Mouse (Mus musculus) limb, embryonic 14.5 days (tissue): ENCODE measurements around the gene Tox4. TPM values are rescaled to one million over a fixed set of nuclear protein-coding genes. Genes with fewer than 3 reads are reported as not detected.
A peak's percentile ranks its signal among the peaks of the same experiment; 100 is the strongest.

ENCODE experiments used
- ATAC-seq: fragments of 200-750 bp; cut with Nextera tagmentation; 2 replicates; pipeline ENCODE4 v1.8.0; 2017; ENCODE audit warnings: low read depth, moderate number of reproducible peaks, moderate TSS enrichment; ENCODE audit not compliant: low FRiP score
- DNase-seq: peaks from one replicate; pipeline ENCODE4 v3.0.0-alpha.2; 2015; ENCODE audit warnings: low spot score
- H3K27ac ChIP-seq: fragments of 300-500 bp; sonication (generic); replicated peaks from 2 replicates; pipeline ENCODE4 v1.5.1; 2014; ENCODE audit warnings: low read depth, mild to moderate bottlenecking, low read length, moderate library complexity, mixed read lengths
- H3K27me3 ChIP-seq: fragments of 300-500 bp; sonication (generic); 2 replicates; pipeline ENCODE4 v1.6.1; 2014; ENCODE audit warnings: low read length, mixed read lengths; ENCODE audit not compliant: control insufficient read depth, insufficient read depth
- H3K36me3 ChIP-seq: fragments of 300-500 bp; sonication (generic); 2 replicates; pipeline ENCODE4 v1.6.1; 2014; ENCODE audit warnings: mild to moderate bottlenecking, low read length, moderate library complexity, mixed read lengths; ENCODE audit not compliant: control insufficient read depth, insufficient read depth
- H3K4me1 ChIP-seq: fragments of 300-500 bp; sonication (generic); 2 replicates; pipeline ENCODE4 v1.6.1; 2014; ENCODE audit warnings: antibody characterized with exemption, low read length, mixed read lengths; ENCODE audit not compliant: control insufficient read depth, insufficient read depth
- H3K4me2 ChIP-seq: fragments of 300-500 bp; sonication (generic); replicated peaks from 2 replicates; pipeline ENCODE4 v1.6.1; 2014; ENCODE audit warnings: low read depth, mild to moderate bottlenecking, low read length, moderate library complexity; ENCODE audit not compliant: severe bottlenecking
- H3K4me3 ChIP-seq: fragments of 300-500 bp; sonication (generic); replicated peaks from 2 replicates; pipeline ENCODE4 v1.5.1; 2014; ENCODE audit warnings: low read length
- H3K9ac ChIP-seq: fragments of 300-500 bp; sonication (generic); 2 replicates; pipeline ENCODE4 v1.6.1; 2014; ENCODE audit warnings: mild to moderate bottlenecking, low read depth, low read length, moderate library complexity; ENCODE audit not compliant: severe bottlenecking
- H3K9me3 ChIP-seq: fragments of 300-500 bp; sonication (generic); 2 replicates; pipeline ENCODE4 v1.6.1; 2016; ENCODE audit warnings: low read length; ENCODE audit not compliant: control insufficient read depth
- POLR2A ChIP-seq: fragments of 200-500 bp; IDR thresholded peaks from 2 replicates; pipeline ENCODE4 v1.8.0; 2012; ENCODE audit warnings: inconsistent platforms, mild to moderate bottlenecking, moderate library complexity, borderline replicate concordance; ENCODE audit not compliant: insufficient read depth, insufficient read length; ENCODE audit errors: extremely low read depth
- WGBS: fragments of 180-500 bp; shearing (Covaris S2); extraction: QIAGEN DNeasy Blood & Tissue Kit; methylation state at CpG from one replicate; pipeline ENCODE4 v1.1.7; 2014; 5-methylcytosine and 5-hydroxymethylcytosine counted together
- polyA plus RNA-seq, 2 experiments: library from polyadenylated mRNA; depleted of rRNA in 1 of 2; stranded (reverse) in 1 of 2; unstranded in 1 of 2; fragments of >200 nt; fragmentation: Nextera tagmentation in 1 of 2; extraction: Ambion mirVana in 1 of 2; gene quantifications; 2 replicates each; pipeline versions ENCODE4 v1.2.1 to v1.2.3; 2012 to 2014

Tox4 gene
- polyA plus RNA-seq, 2 experiments: 36.5 to 40.0 TPM

GRCm38 (mm10) chr14:52338751-52339511 is 60.0 kb downstream of the Tox4 start:
- Histone ChIP-seq H3K4me3 (0 out of 2 replicates have a peak overlapping the region, but pooled peaks have one; percentile 6), H3K27ac (no peak overlapping the region), H3K4me2 (peak overlapping the region; percentile 33), H3K4me1 (no peaks in the 10 kb centered on the region), H3K9me3 (no peaks in the 10 kb centered on the region), H3K9ac (no peak overlapping the region), H3K27me3 (no peaks in the 10 kb centered on the region), H3K36me3 (no peaks in the 10 kb centered on the region)
- TF ChIP-seq POLR2A: no peak
- peak; percentile 60; the same call in 1 of the 2 replicates for ATAC-seq
- peak; percentile 79 for DNase-seq
- WGBS: 28% methylated on average over 21 of the region's 21 CpGs

- 73% methylated on average over 6 of the region's 6 CpGs for WGBS
- H3K4me3 ChIP-seq: no peak overlapping the region
- DNase-seq: no peak
- H3K9me3 ChIP-seq: peaks cover 1% of the 10 kb centered on the region; the same call in 1 of the 2 replicates
- no peaks in the 10 kb centered on the region for H3K27me3 ChIP-seq
- no peak overlapping the region for H3K9ac ChIP-seq
- H3K4me2 ChIP-seq: no peak overlapping the region
- no peak overlapping the region for H3K27ac ChIP-seq
- no peaks in the 10 kb centered on the region for H3K36me3 ChIP-seq
- no peak for ATAC-seq
- H3K4me1 ChIP-seq: no peaks in the 10 kb centered on the region
- no peak for TF ChIP-seq POLR2A
Observed at GRCm38 (mm10) chr14:52339512-52339852, 60.5 kb downstream of the Tox4 start.

Other genes starting within 250 kb of the Tox4 start
- gene Olfr221, start 236.7 kb upstream of the Tox4 start, polyA plus RNA-seq (2012; rRNA removed): not detected in 2 replicates
- gene Olfr221, start 236.7 kb upstream of the Tox4 start, polyA plus RNA-seq (2014; fragmentation: Nextera tagmentation; extraction: Ambion mirVana): not detected in 2 replicates
- gene Hnrnpc, start 175.1 kb upstream of the Tox4 start, polyA plus RNA-seq (2012; rRNA removed): 386 and 478 TPM in 2 replicates
- gene Hnrnpc, start 175.1 kb upstream of the Tox4 start, polyA plus RNA-seq (2014; fragmentation: Nextera tagmentation; extraction: Ambion mirVana): 526 and 573 TPM in 2 replicates
- 1.1 and 2.1 TPM in 2 replicates for gene Rpgrip1, start 168.4 kb upstream of the Tox4 start, polyA plus RNA-seq (2012; rRNA removed)
- gene Rpgrip1, start 168.4 kb upstream of the Tox4 start, polyA plus RNA-seq (2014; fragmentation: Nextera tagmentation; extraction: Ambion mirVana): 63.4 and 70.1 TPM in 2 replicates
- gene Supt16, start 81.7 kb upstream of the Tox4 start, polyA plus RNA-seq (2012; rRNA removed): 34.5 and 41.5 TPM in 2 replicates
- 56.0 and 58.7 TPM in 2 replicates for gene Supt16, start 81.7 kb upstream of the Tox4 start, polyA plus RNA-seq (2014; fragmentation: Nextera tagmentation; extraction: Ambion mirVana)
- gene Chd8, start 21.4 kb upstream of the Tox4 start, polyA plus RNA-seq (2012; rRNA removed): 52.4 and 57.6 TPM in 2 replicates
- gene Chd8, start 21.4 kb upstream of the Tox4 start, polyA plus RNA-seq (2014; fragmentation: Nextera tagmentation; extraction: Ambion mirVana): 50.0 and 52.6 TPM in 2 replicates
- gene Rab2b, start 399 bp downstream of the Tox4 start, polyA plus RNA-seq (2012; rRNA removed): 29.5 and 35.3 TPM in 2 replicates
- gene Rab2b, start 399 bp downstream of the Tox4 start, polyA plus RNA-seq (2014; fragmentation: Nextera tagmentation; extraction: Ambion mirVana): 21.4 and 24.7 TPM in 2 replicates
- gene Mettl3, start 26.0 kb downstream of the Tox4 start, polyA plus RNA-seq (2012; rRNA removed): 41.9 and 43.1 TPM in 2 replicates
- gene Mettl3, start 26.0 kb downstream of the Tox4 start, polyA plus RNA-seq (2014; fragmentation: Nextera tagmentation; extraction: Ambion mirVana): 36.7 and 40.8 TPM in 2 replicates
- 26.4 and 31.9 TPM in 2 replicates for gene Sall2, start 49.6 kb downstream of the Tox4 start, polyA plus RNA-seq (2012; rRNA removed)
- 18.9 and 21.5 TPM in 2 replicates for gene Sall2, start 49.6 kb downstream of the Tox4 start, polyA plus RNA-seq (2014; fragmentation: Nextera tagmentation; extraction: Ambion mirVana)
- not detected in 2 replicates for gene Olfr1513, start 77.3 kb downstream of the Tox4 start, polyA plus RNA-seq (2012; rRNA removed)
- gene Olfr1513, start 77.3 kb downstream of the Tox4 start, polyA plus RNA-seq (2014; fragmentation: Nextera tagmentation; extraction: Ambion mirVana): not detected in 2 replicates
- not detected in 2 replicates for gene Olfr1512, start 100.0 kb downstream of the Tox4 start, polyA plus RNA-seq (2012; rRNA removed)
- gene Olfr1512, start 100.0 kb downstream of the Tox4 start, polyA plus RNA-seq (2014; fragmentation: Nextera tagmentation; extraction: Ambion mirVana): not detected in 2 replicates
- gene Olfr1511, start 118.2 kb downstream of the Tox4 start, polyA plus RNA-seq (2012; rRNA removed): not detected in 2 replicates
- gene Olfr1511, start 118.2 kb downstream of the Tox4 start, polyA plus RNA-seq (2014; fragmentation: Nextera tagmentation; extraction: Ambion mirVana): not detected in 2 replicates
- not detected in 2 replicates for gene Olfr1510, start 135.2 kb downstream of the Tox4 start, polyA plus RNA-seq (2012; rRNA removed)
- gene Olfr1510, start 135.2 kb downstream of the Tox4 start, polyA plus RNA-seq (2014; fragmentation: Nextera tagmentation; extraction: Ambion mirVana): not detected in 2 replicates
- not detected in 2 replicates for gene Olfr1509, start 163.8 kb downstream of the Tox4 start, polyA plus RNA-seq (2012; rRNA removed)
- not detected in 2 replicates for gene Olfr1509, start 163.8 kb downstream of the Tox4 start, polyA plus RNA-seq (2014; fragmentation: Nextera tagmentation; extraction: Ambion mirVana)
- gene Olfr1508, start 188.3 kb downstream of the Tox4 start, polyA plus RNA-seq (2012; rRNA removed): 0.04 and 0.14 TPM in 2 replicates
- 0.06 TPM in 1 of 2 replicates, not detected in the other for gene Olfr1508, start 188.3 kb downstream of the Tox4 start, polyA plus RNA-seq (2014; fragmentation: Nextera tagmentation; extraction: Ambion mirVana)
- 0.19 and 0.27 TPM in 2 replicates for gene Olfr1507, start 216.6 kb downstream of the Tox4 start, polyA plus RNA-seq (2012; rRNA removed)
- 0.47 TPM in 1 of 2 replicates, not detected in the other for gene Olfr1507, start 216.6 kb downstream of the Tox4 start, polyA plus RNA-seq (2014; fragmentation: Nextera tagmentation; extraction: Ambion mirVana)